Mouse (Mus musculus) spleen, adult 2 months (tissue): ENCODE measurements around the gene Csnk2b. TPM values are rescaled to one million over a fixed set of nuclear protein-coding genes. Genes with fewer than 3 reads are reported as not detected.

Experiments
- DNase-seq, 2 experiments: peaks; one replicate each; pipeline versions ENCODE4 v3.0.0 to v3.0.0-alpha.2; 2012 to 2021; ENCODE audit warnings: low spot score in 2 of 2, low read depth in 1 of 2
- H3K27ac ChIP-seq: fragments of 200-500 bp; 2 replicates; pipeline ENCODE4 v1.5.1; 2012; ENCODE audit warnings: low read length, inconsistent platforms; ENCODE audit not compliant: insufficient read depth
- H3K27me3 ChIP-seq: fragments of 200-500 bp; 2 replicates; pipeline ENCODE4 v1.6.1; 2012; ENCODE audit warnings: mild to moderate bottlenecking, moderate library complexity, low read length, inconsistent platforms; ENCODE audit not compliant: control insufficient read depth, insufficient read depth
- H3K36me3 ChIP-seq: fragments of 200-500 bp; 2 replicates; pipeline ENCODE4 v1.6.1; 2012; ENCODE audit warnings: mild to moderate bottlenecking, low read length, inconsistent platforms; ENCODE audit not compliant: control insufficient read depth, insufficient read depth
- H3K4me1 ChIP-seq: fragments of 200-500 bp; 2 replicates; pipeline ENCODE4 v1.6.1; 2011; ENCODE audit warnings: inconsistent platforms; ENCODE audit not compliant: control insufficient read depth, insufficient read depth, insufficient read length
- H3K4me3 ChIP-seq: fragments of 200-500 bp; 2 replicates; pipeline ENCODE4 v1.5.1; 2011; ENCODE audit warnings: mild to moderate bottlenecking, inconsistent platforms; ENCODE audit not compliant: insufficient read depth, insufficient read length; ENCODE audit errors: extremely low read depth
- CTCF ChIP-seq: fragments of 200-500 bp; IDR thresholded peaks from 2 replicates; pipeline ENCODE4 v1.5.1; 2011; ENCODE audit warnings: mild to moderate bottlenecking, inconsistent platforms; ENCODE audit not compliant: insufficient read depth, insufficient read length, insufficient replicate concordance; ENCODE audit errors: extremely low read depth
- POLR2A ChIP-seq: fragments of 200-500 bp; IDR thresholded peaks from 2 replicates; pipeline ENCODE4 v1.6.1; 2011; ENCODE audit warnings: low read depth, low read length, inconsistent platforms
- WGBS: fragments of 180-500 bp; shearing (Covaris S2); methylation state at CpG from one replicate; pipeline ENCODE4 v1.1.7; 2018; 5-methylcytosine and 5-hydroxymethylcytosine counted together
- polyA plus RNA-seq: library from polyadenylated mRNA; depleted of rRNA; stranded (reverse); fragments of >200 nt; gene quantifications from 2 replicates; pipeline ENCODE4 v1.2.3, GENCODE M21; 2012

The Csnk2b gene
- polyA plus RNA-seq, 1 experiment = 176 TPM

- H3K4me1 ChIP-seq = no peaks in the 10 kb centered on the region
- TF ChIP-seq POLR2A = no peak
- no peak for TF ChIP-seq CTCF
- 92% methylated on average over 12 of the region's 12 CpGs for whole genome bisulfite sequencing
- H3K4me3 ChIP-seq = no peak overlapping the region
- peaks cover 51% of the 10 kb centered on the region for H3K36me3 ChIP-seq
- no peak for DNase-seq
- H3K27ac ChIP-seq = no peak overlapping the region
- no peaks in the 10 kb centered on the region for H3K27me3 ChIP-seq
These were observed 24.6 kb downstream of the Csnk2b start for GRCm38 (mm10) chr17:35097164-35097655.

- no peaks in the 10 kb centered on the region for H3K27me3 ChIP-seq
- DNase-seq = no peak
- peaks cover 50% of the 10 kb centered on the region for H3K36me3 ChIP-seq
- no peak for TF ChIP-seq CTCF
- TF ChIP-seq POLR2A = no peak
- WGBS = 95% methylated on average over 12 of the region's 12 CpGs
- H3K27ac ChIP-seq = no peak overlapping the region
- H3K4me3 ChIP-seq = no peak overlapping the region
- no peaks in the 10 kb centered on the region for H3K4me1 ChIP-seq
These were observed 25.3 kb downstream of the Csnk2b start for GRCm38 (mm10) chr17:35096597-35096996.

DNA sequence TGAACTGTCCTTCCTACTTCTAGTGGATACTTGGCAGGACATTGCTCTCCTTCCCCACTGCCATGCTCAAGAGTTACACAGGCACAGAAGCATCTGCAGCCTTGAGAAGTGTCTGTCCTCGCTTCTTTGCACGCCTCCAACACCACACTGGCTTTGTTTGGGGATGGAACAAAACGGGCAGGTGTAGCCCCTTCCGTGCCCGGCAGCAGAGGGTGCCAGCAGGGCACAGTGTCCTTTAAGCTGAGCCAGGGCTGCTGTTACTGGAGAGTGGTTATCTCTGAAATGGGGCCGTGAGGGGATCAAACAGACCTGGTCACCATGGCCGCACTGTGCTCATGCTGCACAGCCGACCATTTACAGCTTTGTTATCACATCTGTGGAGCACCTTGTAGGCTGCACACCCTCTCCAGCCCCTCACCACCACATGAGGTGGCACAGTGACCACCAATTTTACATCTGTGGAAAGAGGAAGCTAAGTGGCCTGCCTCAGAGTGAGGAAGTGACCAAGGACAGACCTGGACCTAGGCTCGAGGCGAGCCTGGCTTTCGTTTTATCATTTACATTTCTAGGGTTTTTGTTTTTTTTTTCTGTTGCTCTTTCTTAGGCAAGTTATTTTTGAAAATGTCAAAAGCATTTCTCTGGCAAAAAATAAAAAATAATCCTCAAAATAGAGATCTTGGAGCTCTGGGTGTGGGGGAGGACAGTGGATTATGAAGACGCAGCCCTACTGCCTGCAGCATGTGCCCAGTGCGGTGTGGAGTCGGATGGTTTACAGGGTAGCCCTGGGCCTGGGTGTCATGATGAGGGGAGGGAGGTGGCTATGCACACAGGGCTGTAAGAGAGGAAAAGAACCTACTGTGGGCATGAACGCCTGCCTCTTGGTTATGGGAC is 27.1 kb downstream of the Csnk2b start:
- no peaks in the 10 kb centered on the region for H3K27me3 ChIP-seq
- H3K27ac ChIP-seq = no peak overlapping the region
- WGBS = 87% methylated on average over 15 of the region's 15 CpGs
- H3K36me3 ChIP-seq = peaks cover 37% of the 10 kb centered on the region
- no peak for DNase-seq
- TF ChIP-seq CTCF (no peak), POLR2A (no peak)
- no peak overlapping the region for H3K4me3 ChIP-seq
- H3K4me1 ChIP-seq = peaks cover 5% of the 10 kb centered on the region; the same call in 1 of the 2 replicates

DNA sequence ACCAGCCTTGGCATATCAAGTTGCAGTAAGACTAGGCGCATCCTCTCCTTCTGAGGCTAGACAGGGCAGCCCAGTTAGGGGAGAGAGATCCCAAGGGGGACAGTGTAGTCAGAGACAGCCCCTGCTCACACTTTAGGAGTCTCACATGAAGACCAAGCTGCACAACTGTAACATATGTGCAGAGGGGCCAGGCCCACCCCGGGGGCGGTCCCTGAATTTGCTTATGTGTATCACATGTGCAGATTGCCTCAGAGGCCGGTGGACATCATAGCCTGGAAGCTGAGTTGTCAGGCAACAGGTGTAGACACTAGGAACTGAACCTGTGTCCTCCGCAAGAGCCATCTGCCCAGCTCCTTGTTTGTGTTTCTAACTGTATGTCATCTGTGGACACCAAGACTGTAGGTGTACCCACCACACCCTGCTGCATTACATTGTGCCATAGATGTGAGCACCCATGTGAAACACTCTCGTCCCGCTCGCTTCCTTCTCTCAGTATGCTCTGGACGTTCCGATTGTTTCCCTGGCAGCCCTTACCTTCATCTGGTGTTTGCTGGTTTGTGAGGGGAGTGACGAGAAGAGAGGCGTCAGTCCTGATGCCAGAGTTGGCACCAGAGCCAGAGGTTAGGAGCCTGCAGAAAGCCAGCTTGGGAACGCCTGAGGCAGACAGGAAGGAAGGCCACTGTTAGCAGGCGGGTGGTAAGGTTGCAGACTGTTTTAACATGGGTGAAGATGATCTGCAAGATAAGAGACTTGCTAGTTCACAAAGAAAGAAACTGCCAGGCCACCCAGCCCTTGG is 29.3 kb downstream of the Csnk2b start:
- Histone ChIP-seq H3K27me3 (no peaks in the 10 kb centered on the region), H3K36me3 (peaks cover 24% of the 10 kb centered on the region), H3K4me1 (peaks cover 5% of the 10 kb centered on the region; the same call in 1 of the 2 replicates), H3K27ac (no peak overlapping the region), H3K4me3 (no peak overlapping the region)
- DNase-seq = no peak
- 90% methylated on average over 14 of the region's 14 CpGs for WGBS
- TF ChIP-seq POLR2A (no peak), CTCF (no peak)

DNA sequence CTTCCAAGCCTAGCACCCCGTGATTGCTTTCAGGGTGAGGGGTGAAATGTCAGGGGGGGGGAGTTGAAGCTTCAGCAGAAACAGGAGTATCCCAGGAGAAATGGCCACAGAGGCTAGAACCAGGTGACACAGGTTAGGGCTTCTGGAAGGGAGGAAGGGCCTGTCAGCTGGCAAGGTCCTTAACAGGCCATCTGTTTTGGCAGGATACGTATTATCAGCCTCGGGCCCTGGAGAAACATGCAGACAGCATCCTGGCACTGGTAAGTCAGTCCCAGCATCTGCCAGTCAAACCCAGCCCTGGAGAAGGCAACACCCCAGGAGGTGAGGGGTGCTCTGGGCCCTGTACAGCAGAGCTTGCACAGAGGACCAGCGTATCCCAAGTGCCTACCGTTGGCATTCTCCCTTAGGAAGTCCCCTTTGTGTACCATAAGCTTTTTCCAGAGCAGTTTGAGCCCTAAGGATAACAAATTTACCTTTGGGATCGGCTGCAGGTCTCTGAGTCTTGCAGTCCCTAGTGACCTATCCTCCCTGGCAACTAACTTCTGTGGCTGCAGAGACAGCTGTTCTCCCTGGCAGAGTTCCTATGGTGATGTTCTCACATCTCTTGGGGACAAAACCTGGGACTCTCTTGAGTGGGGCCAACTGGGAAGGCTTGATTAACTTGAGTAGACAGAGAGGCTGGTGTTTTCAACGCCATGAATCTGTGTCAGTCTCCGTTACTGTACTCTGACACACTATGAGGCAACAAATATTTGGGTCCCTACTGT is 31.5 kb downstream of the Csnk2b start:
- 66% methylated on average over 8 of the region's 8 CpGs for WGBS
- H3K4me1 ChIP-seq = peaks cover 5% of the 10 kb centered on the region; the same call in 1 of the 2 replicates
- peaks cover 14% of the 10 kb centered on the region for H3K36me3 ChIP-seq
- H3K27me3 ChIP-seq = no peaks in the 10 kb centered on the region
- no peak overlapping the region for H3K27ac ChIP-seq
- TF ChIP-seq POLR2A = no peak
- no peak for TF ChIP-seq CTCF
- H3K4me3 ChIP-seq = no peak overlapping the region
- no peak for DNase-seq

DNA sequence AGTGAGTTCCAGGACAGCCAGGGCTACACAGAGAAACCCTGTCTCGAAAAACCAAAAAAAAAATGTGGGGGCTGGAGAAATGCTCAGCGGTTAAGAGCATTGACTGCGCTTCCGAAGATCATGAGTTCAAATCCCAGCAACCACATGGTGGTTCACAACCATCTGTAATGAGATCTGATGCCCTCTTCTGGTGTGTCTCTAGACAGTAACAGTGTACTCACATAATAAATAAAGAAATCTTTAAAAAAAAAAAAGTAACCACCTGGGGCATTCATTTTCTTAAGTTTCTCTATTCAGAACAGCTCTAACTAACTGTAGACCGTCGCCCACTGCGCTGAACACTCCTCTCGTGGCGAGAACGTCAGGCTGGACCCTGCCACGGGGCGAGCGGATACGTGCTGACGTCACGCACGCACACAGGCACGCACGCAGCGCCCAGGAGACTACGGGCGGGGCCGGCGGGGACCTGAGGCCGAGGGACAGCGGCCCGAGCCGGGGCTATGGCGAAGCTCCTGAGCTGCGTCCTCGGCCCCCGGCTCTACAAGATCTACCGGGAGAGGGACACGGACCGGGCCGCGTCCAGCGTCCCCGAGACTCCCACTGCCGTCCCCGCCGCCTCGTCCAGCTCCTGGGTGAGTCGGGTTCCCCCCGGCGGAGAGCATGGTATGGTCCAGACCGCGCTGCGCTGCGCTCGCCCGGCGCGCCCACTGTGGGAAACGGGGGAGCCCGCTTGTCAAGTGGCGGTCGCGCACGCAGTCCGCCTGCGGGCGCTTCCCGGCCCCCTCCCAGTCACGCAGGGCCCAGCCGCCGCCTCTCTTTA is 32.8 kb downstream of the Csnk2b start, which contains the start of gene Abhd16a:
Abhd16a (plus strand) TSS at position 439 of the 820 bp plus-strand sequence.
- TF ChIP-seq CTCF = 0 out of 2 replicates have a peak, but pooled peaks have one; percentile 0
- TF ChIP-seq POLR2A = peak; percentile 72
- Histone ChIP-seq H3K27me3 (no peaks in the 10 kb centered on the region), H3K27ac (peak within 1 kb of the TSS; percentile 99), H3K4me3 (peak within 1 kb of the TSS; percentile 98), H3K4me1 (peaks cover 5% of the 10 kb centered on the region; the same call in 1 of the 2 replicates), H3K36me3 (peaks cover 9% of the 10 kb centered on the region)
- 2% methylated on average over 67 of the region's 67 CpGs for WGBS
- peak; percentile 88 to 91 for DNase-seq
